Mouse (Mus musculus) heart, embryonic 12.5 days (tissue): ENCODE measurements around the gene Chst15. TPM values are rescaled to one million over a fixed set of nuclear protein-coding genes. Genes with fewer than 3 reads are reported as not detected.

Source experiments
- ATAC-seq: fragments of 200-750 bp; cut with Nextera tagmentation; 2 replicates; pipeline ENCODE4 v1.8.0; 2017; ENCODE audit warnings: moderate TSS enrichment, moderate library complexity; ENCODE audit not compliant: insufficient number of reproducible peaks, low FRiP score
- H3K27ac ChIP-seq: fragments of 300-500 bp; sonication (generic); 2 replicates; pipeline ENCODE4 v1.5.1; 2016; ENCODE audit warnings: mild to moderate bottlenecking, moderate library complexity; ENCODE audit not compliant: poor library complexity, severe bottlenecking
- H3K27me3 ChIP-seq: fragments of 300-500 bp; sonication (generic); replicated peaks from 2 replicates; pipeline ENCODE4 v1.6.1; 2016; ENCODE audit warnings: mild to moderate bottlenecking, moderate library complexity
- H3K36me3 ChIP-seq: fragments of 300-500 bp; sonication (generic); 2 replicates; pipeline ENCODE4 v1.6.1; 2016; ENCODE audit warnings: mild to moderate bottlenecking, moderate library complexity
- H3K4me1 ChIP-seq: fragments of 300-500 bp; sonication (generic); replicated peaks from 2 replicates; pipeline ENCODE4 v1.6.1; 2016; ENCODE audit warnings: mild to moderate bottlenecking
- H3K4me2 ChIP-seq: fragments of 300-500 bp; sonication (generic); 2 replicates; pipeline ENCODE4 v1.6.1; 2016; ENCODE audit warnings: mild to moderate bottlenecking, moderate library complexity
- H3K4me3 ChIP-seq: fragments of 300-500 bp; sonication (generic); 2 replicates; pipeline ENCODE4 v1.5.1; 2016; ENCODE audit warnings: mild to moderate bottlenecking
- H3K9ac ChIP-seq: fragments of 300-500 bp; sonication (generic); 2 replicates; pipeline ENCODE4 v1.6.1; 2016; ENCODE audit warnings: mild to moderate bottlenecking, moderate library complexity
- H3K9me3 ChIP-seq: fragments of 300-500 bp; sonication (generic); replicated peaks from 2 replicates; pipeline ENCODE4 v1.6.1; 2016; ENCODE audit warnings: mild to moderate bottlenecking, moderate library complexity
- WGBS: fragments of 180-500 bp; shearing (Covaris S2); methylation state at CpG from one replicate; pipeline ENCODE4 v1.1.7; 2016; 5-methylcytosine and 5-hydroxymethylcytosine counted together
- polyA plus RNA-seq: library from polyadenylated mRNA; unstranded; fragments of >200 nt; fragmentation: Nextera tagmentation; extraction: Ambion mirVana; gene quantifications from 2 replicates; pipeline ENCODE4 v1.2.1, GENCODE M21; 2016

Chst15 gene
- polyA plus RNA-seq, 1 experiment from 2014 or later = 4.4 TPM

DNA sequence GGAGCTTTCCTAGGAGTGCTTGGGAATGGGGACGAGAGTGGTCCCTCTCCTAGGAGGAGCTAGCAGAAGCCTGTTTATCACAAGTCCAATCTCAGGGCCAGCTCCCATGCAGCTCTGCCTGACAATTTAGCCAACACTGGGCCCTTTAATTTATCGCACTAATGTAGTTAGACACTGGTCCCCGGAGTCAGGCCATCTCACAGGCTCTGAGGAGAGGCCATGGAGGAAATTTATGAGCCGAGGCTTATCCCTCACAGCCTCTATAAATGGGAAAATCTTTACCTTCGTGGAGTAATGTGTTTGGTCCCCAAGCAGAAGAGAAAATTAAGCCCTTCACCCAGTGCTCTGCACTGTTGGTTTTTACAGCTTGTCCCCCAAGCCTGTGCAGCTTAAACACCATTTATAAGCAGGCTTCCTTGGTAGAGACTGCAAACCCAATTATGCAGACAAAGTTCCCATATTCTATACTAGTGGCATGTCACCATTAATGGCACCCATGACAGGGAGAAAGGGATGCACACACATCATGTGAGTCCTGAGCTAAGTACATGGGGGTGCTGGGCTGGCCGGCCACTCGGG, 18.5 kb downstream of the Chst15 start:
- no peak for ATAC-seq
- H3K36me3 ChIP-seq = no peaks in the 10 kb centered on the region

DNA sequence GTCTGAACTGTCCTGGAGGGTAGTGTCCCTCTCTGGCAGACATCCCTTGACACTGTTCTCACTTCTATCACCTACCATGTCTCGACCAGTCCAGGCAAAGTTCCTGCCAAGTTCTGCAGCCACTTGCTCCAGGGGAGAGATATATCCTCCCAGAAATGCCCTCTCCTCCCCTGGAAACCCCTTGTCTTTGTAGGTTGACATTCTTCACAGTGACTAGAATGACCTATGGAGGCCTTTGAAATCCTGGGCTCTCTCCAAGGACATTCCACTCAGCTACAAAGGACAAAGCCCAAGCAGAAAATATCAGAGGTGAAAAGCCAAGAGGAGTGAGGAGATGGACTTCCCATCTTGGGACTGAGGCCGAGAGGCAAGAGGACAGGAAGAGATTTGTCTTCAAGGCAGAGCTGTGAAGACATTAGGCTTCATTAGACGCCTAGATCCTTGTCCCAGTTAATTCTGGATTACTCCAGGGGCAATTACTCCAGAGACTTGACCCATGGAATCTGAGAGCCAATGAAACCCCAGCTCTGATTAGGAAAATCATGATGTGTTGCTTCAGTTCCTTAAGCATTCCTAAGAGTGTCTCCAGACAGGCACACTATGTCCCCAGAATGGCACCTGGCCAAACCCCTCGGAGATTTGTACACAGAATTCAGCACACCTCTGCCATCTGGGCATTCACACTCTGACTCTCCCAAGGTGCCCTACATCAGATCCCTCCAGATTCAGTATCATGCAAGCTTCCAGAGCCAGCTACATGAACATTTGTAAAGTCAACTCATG, 20.2 kb downstream of the Chst15 start:
- Histone ChIP-seq H3K27ac (no peak overlapping the region), H3K4me3 (no peak overlapping the region), H3K9ac (no peak overlapping the region), H3K36me3 (no peaks in the 10 kb centered on the region), H3K4me1 (no peaks in the 10 kb centered on the region), H3K27me3 (no peaks in the 10 kb centered on the region), H3K9me3 (0 out of 2 replicates have a peak, but pooled peaks cover 2% of the 10 kb centered on the region), H3K4me2 (no peak overlapping the region)
- 59% methylated on average over 4 of the region's 4 CpGs for WGBS
- ATAC-seq = no peak

More for the DNA sequence above, 18.5 kb downstream of the Chst15 start:
- H3K4me1 ChIP-seq = peaks cover 10% of the 10 kb centered on the region; the same call in 1 of the 2 replicates
- WGBS = 80% methylated on average over 7 of the region's 7 CpGs
- H3K4me2 ChIP-seq = no peak overlapping the region
- 0 out of 2 replicates have a peak, but pooled peaks cover 2% of the 10 kb centered on the region for H3K9me3 ChIP-seq
- H3K9ac ChIP-seq = no peak overlapping the region
- no peaks in the 10 kb centered on the region for H3K27me3 ChIP-seq
- H3K4me3 ChIP-seq = no peak overlapping the region
- H3K27ac ChIP-seq = no peak overlapping the region

DNA sequence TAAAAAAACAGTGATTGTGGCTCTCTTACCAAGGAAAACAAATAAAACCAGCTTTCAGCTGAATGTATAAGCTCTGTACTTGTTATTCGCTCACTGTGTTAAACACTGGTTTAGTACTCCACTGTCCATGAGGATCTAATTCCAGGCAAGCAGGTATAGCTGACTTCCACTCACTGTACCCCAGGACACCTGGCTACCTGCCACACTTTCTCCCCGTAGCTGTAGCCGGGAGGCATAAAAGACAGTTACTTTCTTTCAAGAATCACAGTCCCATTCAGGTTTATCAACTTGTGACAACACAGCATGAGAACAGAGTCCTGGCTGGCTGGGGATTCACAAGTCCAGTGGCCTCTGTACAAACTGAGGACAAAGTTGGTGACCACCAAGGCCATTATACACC, 20.9 kb downstream of the Chst15 start:
- H3K4me1 ChIP-seq = no peaks in the 10 kb centered on the region
- no peak overlapping the region for H3K9ac ChIP-seq
- no peak overlapping the region for H3K4me2 ChIP-seq
- 84% methylated on average over 3 of the region's 3 CpGs for WGBS
- 0 out of 2 replicates have a peak, but pooled peaks cover 2% of the 10 kb centered on the region for H3K9me3 ChIP-seq
- no peaks in the 10 kb centered on the region for H3K27me3 ChIP-seq
- no peak overlapping the region for H3K4me3 ChIP-seq
- ATAC-seq = no peak
- no peak overlapping the region for H3K27ac ChIP-seq
- H3K36me3 ChIP-seq = no peaks in the 10 kb centered on the region

DNA sequence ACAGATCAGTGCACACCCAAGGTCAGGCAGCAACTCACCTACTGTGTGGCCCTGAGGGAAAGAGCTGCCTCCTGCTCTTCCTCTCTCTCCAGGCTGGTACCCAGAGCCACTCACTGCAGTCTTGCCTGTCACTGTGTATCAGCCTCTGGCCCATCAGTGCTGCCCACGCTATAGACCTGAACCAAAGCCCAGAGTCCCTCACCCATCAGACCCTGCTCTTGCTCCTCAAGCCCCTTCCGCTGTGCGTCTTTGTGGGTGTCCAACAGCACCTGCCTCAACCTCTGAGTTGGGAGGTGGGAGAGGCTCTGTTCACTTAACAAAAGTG, 29.7 kb downstream of the Chst15 start:
- H3K9ac ChIP-seq = no peak overlapping the region
- WGBS = 75% methylated on average over 3 of the region's 3 CpGs
- H3K4me2 ChIP-seq = no peak overlapping the region
- no peaks in the 10 kb centered on the region for H3K36me3 ChIP-seq
- 0 out of 2 replicates have a peak, but pooled peaks have one; percentile 22 for ATAC-seq
- H3K4me3 ChIP-seq = no peak overlapping the region
- H3K4me1 ChIP-seq = peaks cover 29% of the 10 kb centered on the region
- H3K27me3 ChIP-seq = no peaks in the 10 kb centered on the region
- no peak overlapping the region for H3K27ac ChIP-seq
- H3K9me3 ChIP-seq = no peaks in the 10 kb centered on the region

DNA sequence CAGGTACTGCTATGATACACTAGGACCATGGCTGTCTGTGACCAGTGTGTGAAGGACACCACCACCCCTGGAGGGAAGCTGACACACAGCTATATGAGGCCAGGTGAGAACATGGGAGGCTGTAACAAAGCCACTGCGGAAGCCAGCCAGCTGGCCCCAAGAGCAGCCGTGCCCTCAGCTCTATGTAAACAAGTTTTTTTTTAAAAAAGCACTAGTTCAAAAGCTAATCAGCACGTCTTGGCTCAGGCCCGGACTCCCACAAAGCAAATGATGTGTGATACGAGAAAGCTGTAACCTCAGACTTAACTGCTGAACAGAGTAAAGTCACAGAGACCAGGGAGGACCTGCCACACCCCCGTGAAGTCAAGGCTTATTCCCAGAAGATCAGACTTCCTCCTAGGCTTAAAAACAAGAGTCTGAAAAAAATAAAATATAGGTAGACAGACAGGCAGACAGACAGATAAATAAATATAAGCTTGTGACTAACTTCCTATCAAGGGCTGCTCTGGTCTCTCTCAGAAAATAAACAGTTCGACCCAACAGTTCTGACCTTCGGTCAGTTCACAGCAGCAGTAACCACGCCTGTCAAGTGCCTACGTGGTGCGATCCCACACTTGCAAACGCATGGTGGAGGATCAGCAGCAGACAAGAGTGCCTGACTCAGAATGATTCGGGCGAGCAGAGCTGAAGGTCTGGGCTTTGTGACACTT, 30.2 kb downstream of the Chst15 start:
- 24% methylated on average over 14 of the region's 14 CpGs for WGBS

DNA sequence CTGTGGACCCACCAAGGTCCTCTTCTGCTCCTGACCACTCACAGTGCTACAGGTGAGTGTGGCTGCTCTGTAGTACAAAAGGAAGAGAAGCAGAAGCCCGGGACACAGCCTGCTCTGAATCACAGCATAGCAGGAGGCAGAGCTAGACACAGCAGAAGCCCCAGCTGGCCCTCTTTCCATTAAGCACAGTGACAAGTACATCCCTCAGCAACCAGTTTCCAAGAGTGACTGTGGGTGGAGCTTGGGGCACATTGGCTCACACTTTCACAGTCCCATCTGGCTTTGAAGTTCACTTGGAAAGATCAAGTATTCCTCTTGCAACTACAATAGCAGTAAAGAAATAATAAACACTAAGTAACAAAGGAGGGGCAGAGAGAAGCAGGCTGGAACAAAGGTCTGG, 32.2 kb downstream of the Chst15 start:
- H3K9ac ChIP-seq = no peak overlapping the region
- no peak overlapping the region for H3K4me3 ChIP-seq
- WGBS = 29% methylated on average over 1 of the region's 1 CpGs
- H3K27me3 ChIP-seq = no peaks in the 10 kb centered on the region
- H3K27ac ChIP-seq = no peak overlapping the region
- no peak overlapping the region for H3K4me2 ChIP-seq
- H3K9me3 ChIP-seq = no peaks in the 10 kb centered on the region
- ATAC-seq = no peak
- peaks cover 29% of the 10 kb centered on the region for H3K4me1 ChIP-seq
- no peaks in the 10 kb centered on the region for H3K36me3 ChIP-seq

More for the DNA sequence above, 30.2 kb downstream of the Chst15 start:
- no peak overlapping the region for H3K4me2 ChIP-seq
- no peaks in the 10 kb centered on the region for H3K36me3 ChIP-seq
- no peaks in the 10 kb centered on the region for H3K9me3 ChIP-seq
- ATAC-seq = no peak
- no peak overlapping the region for H3K4me3 ChIP-seq
- no peak overlapping the region for H3K9ac ChIP-seq
- peaks cover 29% of the 10 kb centered on the region for H3K4me1 ChIP-seq
- no peak overlapping the region for H3K27ac ChIP-seq
- no peaks in the 10 kb centered on the region for H3K27me3 ChIP-seq

DNA sequence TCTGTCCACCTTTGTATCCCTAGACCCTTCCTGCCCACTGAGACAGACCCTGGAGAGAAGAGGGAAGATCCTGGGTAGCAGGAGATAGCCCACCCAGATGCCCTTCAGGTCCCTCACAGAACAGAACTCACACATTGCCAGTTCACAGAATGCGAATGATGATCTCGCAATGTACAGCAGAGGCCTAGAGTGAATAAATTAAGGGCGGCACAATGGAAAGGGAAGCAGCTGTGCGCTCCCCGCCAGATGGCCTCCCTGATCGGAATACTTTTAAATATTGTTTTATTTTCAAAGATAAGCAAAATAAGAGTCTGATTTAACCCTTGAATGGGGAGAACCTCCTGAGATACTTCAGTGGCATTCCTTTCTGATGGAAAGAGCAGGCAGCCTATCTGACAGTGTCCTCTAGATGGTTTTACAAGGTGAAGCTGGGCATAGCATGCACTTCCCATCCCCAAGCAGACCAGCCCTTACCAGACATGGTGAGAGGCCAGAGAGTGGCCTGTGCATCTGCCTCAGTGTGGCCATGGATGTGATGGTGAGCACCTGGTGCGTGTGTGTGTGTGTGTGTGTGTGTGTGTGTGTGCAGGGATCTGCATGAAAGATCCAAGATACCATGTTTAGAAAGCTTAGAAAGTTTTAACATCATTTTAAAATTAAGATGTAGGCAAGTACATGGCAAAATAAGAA, 32.8 kb downstream of the Chst15 start:
- 81% methylated on average over 7 of the region's 7 CpGs for WGBS
- H3K4me2 ChIP-seq = no peak overlapping the region
- H3K4me1 ChIP-seq = peaks cover 30% of the 10 kb centered on the region
- H3K27ac ChIP-seq = no peak overlapping the region
- H3K36me3 ChIP-seq = no peaks in the 10 kb centered on the region
- H3K4me3 ChIP-seq = no peak overlapping the region
- H3K27me3 ChIP-seq = no peaks in the 10 kb centered on the region
- no peak overlapping the region for H3K9ac ChIP-seq
- H3K9me3 ChIP-seq = no peaks in the 10 kb centered on the region
- ATAC-seq = no peak

DNA sequence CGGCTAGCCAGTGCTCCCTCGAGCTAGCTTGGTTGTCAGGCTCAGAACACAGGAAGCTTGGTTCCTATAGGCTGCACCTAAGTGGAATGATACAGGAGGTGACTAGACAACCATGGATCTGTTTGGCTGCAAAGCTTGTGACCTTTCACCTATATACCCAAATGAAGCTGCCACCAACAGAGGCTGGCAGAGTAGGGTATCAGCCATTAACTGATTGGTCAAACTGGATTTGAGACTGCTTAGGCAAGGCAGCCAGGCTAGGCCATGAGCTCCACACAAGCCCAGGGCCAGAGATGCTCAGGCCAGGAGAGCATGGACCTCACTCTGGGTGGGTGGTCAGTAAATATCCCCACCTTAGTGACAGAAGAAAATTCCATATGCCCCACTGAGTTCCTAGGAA, 34.5 kb downstream of the Chst15 start:
- 83% methylated on average over 2 of the region's 2 CpGs for WGBS
- no peak overlapping the region for H3K4me2 ChIP-seq
- H3K36me3 ChIP-seq = no peaks in the 10 kb centered on the region
- no peaks in the 10 kb centered on the region for H3K27me3 ChIP-seq
- no peak overlapping the region for H3K9ac ChIP-seq
- peaks cover 33% of the 10 kb centered on the region for H3K4me1 ChIP-seq
- no peak for ATAC-seq
- no peak overlapping the region for H3K4me3 ChIP-seq
- no peaks in the 10 kb centered on the region for H3K9me3 ChIP-seq
- no peak overlapping the region for H3K27ac ChIP-seq

DNA sequence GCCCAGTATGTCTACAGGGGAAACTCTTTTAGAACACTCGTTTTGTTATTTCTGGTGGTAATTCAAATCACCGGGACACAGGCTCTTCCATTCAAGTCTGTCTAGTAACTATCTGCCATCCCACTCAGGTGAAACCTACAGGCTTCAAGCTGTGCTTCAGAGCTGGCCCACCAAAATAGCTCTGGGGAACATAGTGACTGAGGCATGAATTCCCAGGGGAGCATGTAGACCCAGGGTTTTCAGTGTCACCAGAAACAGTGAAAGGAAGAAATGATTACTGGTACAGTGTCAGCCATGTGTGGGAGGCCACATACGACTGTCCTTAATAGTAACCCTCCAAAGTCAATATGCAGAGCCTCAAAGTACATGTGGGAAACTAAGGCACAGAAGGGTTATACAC, 34.9 kb downstream of the Chst15 start:
- H3K9ac ChIP-seq = no peak overlapping the region
- peaks cover 30% of the 10 kb centered on the region for H3K4me1 ChIP-seq
- 75% methylated on average over 3 of the region's 3 CpGs for WGBS
- ATAC-seq = no peak
- H3K27ac ChIP-seq = no peak overlapping the region
- H3K36me3 ChIP-seq = no peaks in the 10 kb centered on the region
- no peak overlapping the region for H3K4me2 ChIP-seq
- H3K4me3 ChIP-seq = no peak overlapping the region
- H3K9me3 ChIP-seq = no peaks in the 10 kb centered on the region
- H3K27me3 ChIP-seq = no peaks in the 10 kb centered on the region

DNA sequence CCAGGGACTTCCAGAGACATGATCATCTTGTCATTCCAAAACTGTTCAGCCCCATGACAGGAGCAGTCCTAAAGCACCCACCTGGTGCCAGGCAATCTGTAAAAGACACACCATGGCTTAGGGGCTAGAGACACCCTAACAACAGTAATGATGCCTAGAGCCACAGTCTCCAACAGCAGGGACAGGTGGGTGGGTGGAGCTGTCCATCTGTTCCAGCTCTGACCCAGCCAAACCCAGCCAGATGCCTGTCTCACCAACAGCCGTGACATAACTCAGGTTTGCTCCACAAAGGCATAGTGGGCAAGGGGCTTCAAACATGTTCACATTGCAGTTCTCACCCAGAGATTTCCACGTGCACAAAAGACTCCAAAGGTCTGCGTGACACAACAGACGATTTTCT, 35.3 kb downstream of the Chst15 start:
- 76% methylated on average over 4 of the region's 4 CpGs for WGBS
- ATAC-seq = no peak
- H3K4me1 ChIP-seq = peaks cover 26% of the 10 kb centered on the region

DNA sequence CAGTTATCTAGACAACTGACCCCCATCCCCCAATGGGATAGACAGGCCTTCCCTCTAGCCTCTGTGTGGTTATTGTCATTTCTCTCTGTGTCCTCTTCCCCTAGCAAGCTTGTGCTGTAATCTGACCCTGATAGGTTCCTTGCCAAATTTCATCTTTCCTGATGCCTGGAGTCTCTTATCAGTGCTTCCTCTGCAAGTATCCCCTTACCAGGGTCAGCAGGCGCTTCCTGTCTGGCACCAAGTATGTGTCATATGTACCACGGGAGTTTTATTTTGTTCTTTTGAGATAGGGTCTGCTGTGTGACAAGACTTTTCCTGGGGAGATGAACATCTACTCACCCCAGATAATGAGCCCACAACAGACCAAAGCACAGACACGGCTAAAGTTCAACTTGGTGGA, 38.4 kb downstream of the Chst15 start:
- Histone ChIP-seq H3K9me3 (no peaks in the 10 kb centered on the region), H3K27me3 (no peaks in the 10 kb centered on the region), H3K27ac (no peak overlapping the region), H3K9ac (no peak overlapping the region), H3K4me2 (no peak overlapping the region), H3K4me3 (no peak overlapping the region), H3K4me1 (peaks cover 14% of the 10 kb centered on the region), H3K36me3 (no peaks in the 10 kb centered on the region)
- 20% methylated on average over 3 of the region's 3 CpGs for WGBS
- peak; percentile 58 for ATAC-seq

More for the DNA sequence above, 35.3 kb downstream of the Chst15 start:
- no peak overlapping the region for H3K4me2 ChIP-seq
- no peaks in the 10 kb centered on the region for H3K9me3 ChIP-seq
- no peaks in the 10 kb centered on the region for H3K27me3 ChIP-seq
- no peaks in the 10 kb centered on the region for H3K36me3 ChIP-seq
- H3K9ac ChIP-seq = no peak overlapping the region
- H3K27ac ChIP-seq = no peak overlapping the region
- H3K4me3 ChIP-seq = no peak overlapping the region
